Mouse (Mus musculus): ENCODE measurements around the gene Pls1. TPM values are rescaled to one million over a fixed set of nuclear protein-coding genes. Genes with fewer than 3 reads are reported as not detected.

Gene Pls1
- total RNA-seq (2021), result 1 to 10 TPM in 1 of 2 experiments, under 1 TPM in 1; 0.34 to 1.2 TPM
- polyA plus RNA-seq (2012; rRNA removed), result 0.23 and 0.31 TPM in 2 replicates
- long read RNA-seq, partial matches to known transcripts, result 0 of 2 reads
- long read RNA-seq, other reads (novel, unspliced or antisense), result 0 of 2 reads

GRCm38 (mm10) chr9:95844825-95845460 is at the start of gene Pls1:
TSS of gene Pls1 (minus strand) at chr9:95845311.
- Histone ChIP-seq H3K27me3 (ENCODE audit: control insufficient read depth, insufficient read depth, low read length) (peaks cover 6% of the 10 kb centered on the region), H3K4me3 (peak within 1 kb of the TSS; percentile 55), H3K36me3 (ENCODE audit: control insufficient read depth, insufficient read depth, low read length) (no peaks in the 10 kb centered on the region), H3K9ac (ENCODE audit: low read depth, low read length) (peak within 1 kb of the TSS; percentile 87), H3K79me2 (replicated peaks; ENCODE audit: control insufficient read depth, insufficient read depth, low read length) (no peaks in the 10 kb centered on the region), H3K27ac (no peak within 1 kb of the TSS), H3K4me1 (ENCODE audit: control insufficient read depth, insufficient read depth, low read length) (peaks cover 1% of the 10 kb centered on the region; the same call in 1 of the 2 replicates)
- WGBS, result 2% methylated on average over 46 of the region's 46 CpGs
- TF ChIP-seq POLR2A (IDR thresholded peaks at IDR 0.05; ENCODE audit: insufficient read depth, low read depth, low read length), result no peak
- no peak for TF ChIP-seq EP300 (IDR thresholded peaks at IDR 0.05; ENCODE audit: insufficient read depth, low read depth, low read length)
- no peak for TF ChIP-seq CTCF (IDR thresholded peaks at IDR 0.05)
- intact Hi-C loops (cut with DNase I), result no loop called here
- DNase-seq, result peak; percentile 76 to 77

DNA sequence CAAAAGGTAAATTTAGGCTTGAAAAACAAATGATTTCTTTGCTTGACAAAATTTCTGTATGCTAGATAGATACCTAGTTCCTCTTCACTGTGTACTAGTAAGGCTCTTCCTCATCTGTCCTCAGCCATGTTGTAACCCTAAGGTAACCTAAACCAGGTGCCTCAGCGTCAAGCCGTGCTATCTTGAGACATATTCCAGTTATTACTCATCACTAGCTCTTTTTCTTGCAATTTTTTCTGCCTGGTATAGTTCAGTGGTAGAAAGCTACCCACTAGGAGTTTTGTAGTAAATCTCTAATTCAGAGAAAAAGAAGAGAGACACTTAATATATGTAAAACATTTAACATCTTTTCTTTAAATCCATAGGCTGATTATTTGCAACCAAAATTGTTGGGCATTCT is 37.6 kb upstream of the Pls1 start:
- no peaks in the 10 kb centered on the region for H3K36me3 ChIP-seq (ENCODE audit: control insufficient read depth, insufficient read depth, low read length)
- no peak overlapping the region for H3K4me3 ChIP-seq
- H3K9ac ChIP-seq (ENCODE audit: low read depth, low read length), result no peak overlapping the region
- H3K4me1 ChIP-seq (ENCODE audit: control insufficient read depth, insufficient read depth, low read length), result no peaks in the 10 kb centered on the region
- intact Hi-C loops (cut with DNase I), result no loop called here
- TF ChIP-seq EP300 (IDR thresholded peaks at IDR 0.05; ENCODE audit: insufficient read depth, low read depth, low read length) (no peak), CTCF (IDR thresholded peaks at IDR 0.05) (no peak), POLR2A (IDR thresholded peaks at IDR 0.05; ENCODE audit: insufficient read depth, low read depth, low read length) (no peak)
- H3K27me3 ChIP-seq (ENCODE audit: control insufficient read depth, insufficient read depth, low read length), result no peaks in the 10 kb centered on the region
- DNase-seq, result no peak
- WGBS, result 88% methylated on average over 2 of the region's 2 CpGs
- H3K79me2 ChIP-seq (replicated peaks; ENCODE audit: control insufficient read depth, insufficient read depth, low read length), result no peaks in the 10 kb centered on the region
- no peak overlapping the region for H3K27ac ChIP-seq

DNA sequence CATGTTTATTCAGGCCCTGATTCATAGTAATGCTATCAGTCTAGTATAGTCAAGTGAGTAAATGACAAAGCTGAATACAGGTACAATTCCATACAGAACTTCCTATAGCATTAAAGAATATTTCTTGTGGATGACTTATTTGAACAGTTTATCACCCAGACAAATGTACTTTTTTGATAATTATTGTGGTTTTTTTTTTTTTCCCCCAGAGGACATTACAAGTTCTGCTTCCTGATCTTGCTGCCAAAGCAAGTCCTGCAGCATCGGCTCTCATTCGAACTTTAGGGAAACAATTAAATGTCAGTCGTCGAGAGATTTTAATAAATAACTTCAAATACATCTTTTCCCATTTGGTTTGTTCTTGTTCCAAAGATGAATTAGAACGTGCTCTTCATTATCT is 33.1 kb upstream of the Pls1 start:
- DNase-seq, result no peak
- Histone ChIP-seq H3K27me3 (ENCODE audit: control insufficient read depth, insufficient read depth, low read length) (no peaks in the 10 kb centered on the region), H3K79me2 (replicated peaks; ENCODE audit: control insufficient read depth, insufficient read depth, low read length) (no peaks in the 10 kb centered on the region), H3K4me1 (ENCODE audit: control insufficient read depth, insufficient read depth, low read length) (no peaks in the 10 kb centered on the region), H3K36me3 (ENCODE audit: control insufficient read depth, insufficient read depth, low read length) (no peaks in the 10 kb centered on the region), H3K9ac (ENCODE audit: low read depth, low read length) (no peak overlapping the region), H3K27ac (no peak overlapping the region), H3K4me3 (no peak overlapping the region)
- intact Hi-C loops (cut with DNase I), result no loop called here
- WGBS, result 86% methylated on average over 5 of the region's 5 CpGs
- no peak for TF ChIP-seq POLR2A (IDR thresholded peaks at IDR 0.05; ENCODE audit: insufficient read depth, low read depth, low read length)
- TF ChIP-seq CTCF (IDR thresholded peaks at IDR 0.05), result no peak
- no peak for TF ChIP-seq EP300 (IDR thresholded peaks at IDR 0.05; ENCODE audit: insufficient read depth, low read depth, low read length)

DNA sequence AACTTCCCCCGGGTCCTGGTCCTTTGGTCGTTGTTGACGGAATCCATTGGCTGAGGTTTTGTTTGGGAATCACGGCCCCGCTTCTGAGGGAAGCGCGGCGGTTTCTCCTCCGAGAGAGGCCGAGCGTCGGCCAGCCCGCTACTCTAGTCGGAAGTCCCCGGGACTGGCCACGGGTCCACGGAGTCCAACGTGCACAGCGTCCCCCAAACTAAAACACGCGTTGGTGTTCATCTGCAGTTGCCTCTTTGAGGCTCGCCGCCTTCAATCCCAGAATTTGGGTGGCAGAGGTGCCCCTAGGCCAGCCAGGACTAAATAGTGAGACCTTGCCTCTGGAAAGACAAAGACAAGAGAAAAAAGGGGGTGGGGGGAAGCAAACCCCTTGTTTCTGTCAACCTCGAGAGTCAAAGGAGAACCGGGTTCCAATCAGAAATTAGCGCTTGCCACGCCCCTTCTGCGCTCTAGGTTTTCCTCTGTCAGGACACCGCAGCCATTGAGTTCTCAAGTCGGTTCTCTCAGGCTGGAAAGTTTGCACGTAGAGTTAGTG is 13.0 kb upstream of the Pls1 start:
- DNase-seq, result no peak
- Histone ChIP-seq H3K79me2 (replicated peaks; ENCODE audit: control insufficient read depth, insufficient read depth, low read length) (no peaks in the 10 kb centered on the region), H3K4me1 (ENCODE audit: control insufficient read depth, insufficient read depth, low read length) (peaks cover 1% of the 10 kb centered on the region; the same call in 1 of the 2 replicates), H3K27me3 (ENCODE audit: control insufficient read depth, insufficient read depth, low read length) (no peaks in the 10 kb centered on the region), H3K9ac (ENCODE audit: low read depth, low read length) (peak overlapping the region; percentile 82), H3K4me3 (peak overlapping the region; percentile 85), H3K36me3 (ENCODE audit: control insufficient read depth, insufficient read depth, low read length) (no peaks in the 10 kb centered on the region), H3K27ac (peak overlapping the region; percentile 73)
- intact Hi-C loops (cut with DNase I), result loop anchor here (2.0 to 5.0 kb wide), 4 partner anchors 97 to 347 kb away; partner anchors contain the start of genes Tfdp2, Trpc1, U2surp and Xrn1
- WGBS, result under 1% methylated on average over 31 of the region's 31 CpGs
- TF ChIP-seq POLR2A (IDR thresholded peaks at IDR 0.05; ENCODE audit: insufficient read depth, low read depth, low read length), result no peak
- TF ChIP-seq CTCF (IDR thresholded peaks at IDR 0.05), result no peak
- no peak for TF ChIP-seq EP300 (IDR thresholded peaks at IDR 0.05; ENCODE audit: insufficient read depth, low read depth, low read length)

DNA sequence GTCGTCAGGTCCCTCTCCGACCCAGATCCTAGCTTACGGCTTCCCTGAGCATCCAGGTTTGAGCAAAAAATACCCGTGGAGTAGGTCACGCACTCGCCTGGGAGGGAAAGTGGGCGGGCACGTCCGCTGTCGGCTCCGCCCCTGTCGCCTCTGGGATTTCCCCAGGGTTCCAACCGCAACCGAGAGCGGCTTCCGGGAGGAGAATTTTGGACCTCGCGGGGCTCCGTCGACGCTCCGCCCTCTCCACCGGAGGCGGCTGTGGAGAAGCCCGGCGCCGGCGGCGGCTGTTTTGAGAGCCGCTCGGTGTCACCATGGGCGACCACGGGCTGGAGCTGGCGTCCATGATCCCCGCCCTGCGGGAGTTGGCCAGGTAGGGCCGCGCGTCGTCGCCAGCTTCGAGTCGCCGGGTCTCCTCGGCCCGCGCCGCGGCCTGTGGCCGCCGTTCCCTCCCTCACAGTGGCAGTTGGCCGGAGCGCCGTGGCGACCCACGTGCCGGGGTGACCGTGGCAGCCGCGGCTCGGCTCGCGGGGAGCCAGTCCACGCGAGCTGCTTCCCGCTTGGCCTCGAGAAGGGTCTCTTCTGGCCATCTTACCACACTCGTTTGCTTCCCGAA is 12.4 kb upstream of the Pls1 start, which contains the start of gene Atr:
Gene Atr (plus strand): TSS at position 184 of the 613 bp plus-strand sequence.
- peak within 1 kb of the TSS; percentile 82 for H3K9ac ChIP-seq (ENCODE audit: low read depth, low read length)
- H3K4me3 ChIP-seq, result peak within 1 kb of the TSS; percentile 85
- intact Hi-C loops (cut with DNase I), result loop anchor here (2.0 to 5.0 kb wide), 4 partner anchors 97 to 347 kb away; partner anchors contain the start of genes Tfdp2, Trpc1, U2surp and Xrn1
- peak; percentile 96 to 97 for DNase-seq
- H3K79me2 ChIP-seq (replicated peaks; ENCODE audit: control insufficient read depth, insufficient read depth, low read length), result no peaks in the 10 kb centered on the region
- peaks cover 1% of the 10 kb centered on the region; the same call in 1 of the 2 replicates for H3K4me1 ChIP-seq (ENCODE audit: control insufficient read depth, insufficient read depth, low read length)
- H3K27me3 ChIP-seq (ENCODE audit: control insufficient read depth, insufficient read depth, low read length), result no peaks in the 10 kb centered on the region
- peak within 1 kb of the TSS; percentile 73 for H3K27ac ChIP-seq
- WGBS, result under 1% methylated on average over 69 of the region's 69 CpGs
- no peaks in the 10 kb centered on the region for H3K36me3 ChIP-seq (ENCODE audit: control insufficient read depth, insufficient read depth, low read length)
- TF ChIP-seq CTCF (IDR thresholded peaks at IDR 0.05) (no peak), POLR2A (IDR thresholded peaks at IDR 0.05; ENCODE audit: insufficient read depth, low read depth, low read length) (0 out of 2 replicates have a peak, but pooled peaks have one; percentile 21)

Data from heart, adult 2 months (tissue).